Mouse (Mus musculus) intestine, embryonic 15.5 days (tissue): ENCODE data around the gene 4931428F04Rik. TPM values are rescaled to one million over a fixed set of nuclear protein-coding genes. Genes with fewer than 3 reads are reported as not detected.

Experiments
- ATAC-seq: fragments of 200-750 bp; cut with Nextera tagmentation; 2 replicates; pipeline ENCODE4 v1.8.0; 2017; ENCODE audit warnings: moderate TSS enrichment, moderate library complexity
- H3K27ac ChIP-seq: fragments of 300-500 bp; sonication (generic); 2 replicates; pipeline ENCODE4 v1.5.1; 2015; ENCODE audit warnings: mild to moderate bottlenecking, inconsistent platforms
- H3K27me3 ChIP-seq: fragments of 300-500 bp; sonication (generic); replicated peaks from 2 replicates; pipeline ENCODE4 v1.6.1; 2015; ENCODE audit warnings: inconsistent platforms
- H3K36me3 ChIP-seq: fragments of 300-500 bp; sonication (generic); 2 replicates; pipeline ENCODE4 v1.6.1; 2015; ENCODE audit warnings: inconsistent platforms
- H3K4me1 ChIP-seq: fragments of 300-500 bp; sonication (generic); replicated peaks from 2 replicates; pipeline ENCODE4 v1.6.1; 2015; ENCODE audit warnings: inconsistent platforms
- H3K4me2 ChIP-seq: fragments of 300-500 bp; sonication (generic); replicated peaks from 2 replicates; pipeline ENCODE4 v1.6.1; 2015; ENCODE audit warnings: mild to moderate bottlenecking, inconsistent platforms
- H3K4me3 ChIP-seq: fragments of 300-500 bp; sonication (generic); replicated peaks from 2 replicates; pipeline ENCODE4 v1.5.1; 2015; ENCODE audit warnings: inconsistent platforms
- H3K9ac ChIP-seq: fragments of 300-500 bp; sonication (generic); 2 replicates; pipeline ENCODE4 v1.6.1; 2015; ENCODE audit warnings: inconsistent platforms
- H3K9me3 ChIP-seq: fragments of 300-500 bp; sonication (generic); 2 replicates; pipeline ENCODE4 v1.6.1; 2016; ENCODE audit warnings: inconsistent platforms
- WGBS: fragments of 180-500 bp; shearing (Covaris S2); methylation state at CpG from one replicate; pipeline ENCODE4 v1.1.7; 2015; 5-methylcytosine and 5-hydroxymethylcytosine counted together
- polyA plus RNA-seq: library from polyadenylated mRNA; unstranded; fragments of >200 nt; fragmentation: Nextera tagmentation; extraction: Ambion mirVana; gene quantifications from 2 replicates; pipeline ENCODE4 v1.2.1, GENCODE M21; 2015

4931428F04Rik gene
- polyA plus RNA-seq, 1 experiment from 2014 or later, result 8.6 TPM

DNA sequence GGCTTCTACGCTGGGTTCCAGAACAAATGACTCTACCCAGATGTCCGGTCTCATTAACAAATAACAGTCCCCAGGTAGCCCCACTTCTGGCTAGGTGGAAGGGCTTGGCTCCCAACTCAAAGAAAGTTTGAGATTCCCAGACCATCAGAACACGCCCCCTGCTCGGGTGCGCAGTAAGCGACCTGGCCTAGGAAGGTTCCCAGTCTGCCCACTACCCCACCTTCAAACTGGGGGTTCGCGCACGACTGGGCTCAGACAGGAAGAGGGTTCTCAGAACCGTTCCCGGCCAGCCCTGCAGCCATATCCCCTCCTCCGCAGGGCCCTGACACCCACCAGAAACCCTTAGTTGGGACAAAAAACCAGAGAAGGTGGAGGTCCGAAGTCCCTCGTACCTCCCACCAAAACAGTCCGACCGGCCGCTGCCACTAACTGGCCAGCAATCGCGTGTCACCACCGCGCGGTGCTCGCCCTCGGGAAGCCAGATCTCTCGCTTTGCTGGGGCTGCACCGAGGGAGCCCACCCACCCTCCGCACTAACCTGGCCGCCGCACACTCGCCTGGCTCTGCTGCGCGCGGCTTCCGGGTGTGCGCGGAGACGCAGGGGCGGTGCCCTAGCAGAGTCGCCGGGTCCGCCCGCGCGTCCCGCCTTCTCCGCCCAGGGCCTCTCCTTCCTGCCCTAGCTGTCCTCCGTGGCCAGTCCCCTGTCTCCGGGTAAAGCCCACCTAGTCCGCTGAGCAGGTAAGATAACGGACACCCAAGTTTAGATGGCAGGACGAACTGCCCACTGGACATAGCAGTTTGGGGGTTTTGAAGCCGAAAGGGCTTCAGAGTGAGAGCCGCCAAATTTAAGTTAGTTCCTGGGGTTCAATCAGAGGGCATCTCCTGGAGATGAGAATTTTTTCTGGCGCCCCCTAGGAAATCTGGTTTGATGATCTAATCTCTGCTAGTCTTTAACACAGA is 25.4 kb downstream of the 4931428F04Rik start, which contains the start of the genes Tradd and Fbxl8:
Tradd (minus strand) TSS at position 586 of the 959 bp plus-strand sequence.
Fbxl8 (plus strand) TSS at position 625 of the 959 bp plus-strand sequence.
- Histone ChIP-seq H3K9me3 (no peaks in the 10 kb centered on the region), H3K9ac (peak within 1 kb of the TSS; percentile 63), H3K4me2 (peak within 1 kb of the TSS; percentile 78), H3K4me3 (peak within 1 kb of the TSS; percentile 63), H3K27ac (no peak within 1 kb of the TSS), H3K36me3 (no peaks in the 10 kb centered on the region), H3K4me1 (peaks cover 29% of the 10 kb centered on the region), H3K27me3 (peaks cover 30% of the 10 kb centered on the region)
- peak; percentile 86 for ATAC-seq
- WGBS, result under 1% methylated on average over 54 of the region's 54 CpGs

DNA sequence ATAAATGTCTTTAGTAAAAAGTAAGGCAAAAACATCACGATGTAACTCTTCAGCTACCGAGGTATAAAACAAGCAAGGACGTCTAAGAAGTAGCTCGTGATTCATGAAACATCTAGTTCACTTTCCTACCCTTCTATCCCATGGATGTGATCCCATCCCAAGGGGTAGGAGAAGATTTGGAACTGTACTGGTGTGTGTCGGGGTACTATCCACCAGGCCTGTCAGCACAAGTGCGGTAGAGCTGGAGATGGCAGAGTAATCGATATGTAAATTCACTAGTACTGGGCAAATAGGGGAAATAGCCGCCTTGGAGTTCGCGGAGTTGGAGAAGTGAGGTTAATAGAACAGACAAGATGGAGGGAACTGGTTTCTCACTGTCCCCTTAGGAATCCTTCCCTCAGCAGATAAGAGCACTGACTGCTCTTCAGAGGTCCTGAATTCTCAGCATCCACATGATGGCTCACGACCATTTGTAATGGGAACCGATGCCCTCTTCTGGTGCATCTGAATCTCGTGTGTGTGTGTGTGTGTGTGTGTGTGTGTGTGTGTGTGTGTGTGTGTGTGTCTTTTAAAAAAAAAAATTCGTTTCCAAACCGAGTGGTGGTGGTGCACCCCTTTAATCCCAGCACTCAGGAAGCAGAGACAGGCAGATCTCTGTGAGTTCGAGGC is 26.3 kb downstream of the 4931428F04Rik start:
- Histone ChIP-seq H3K27me3 (peaks cover 30% of the 10 kb centered on the region), H3K4me3 (peak overlapping the region; percentile 63), H3K27ac (no peak overlapping the region), H3K9ac (no peak overlapping the region), H3K36me3 (no peaks in the 10 kb centered on the region), H3K4me1 (peaks cover 24% of the 10 kb centered on the region), H3K4me2 (peak overlapping the region; percentile 78), H3K9me3 (no peaks in the 10 kb centered on the region)
- WGBS, result 44% methylated on average over 16 of the region's 16 CpGs
- ATAC-seq, result no peak

DNA sequence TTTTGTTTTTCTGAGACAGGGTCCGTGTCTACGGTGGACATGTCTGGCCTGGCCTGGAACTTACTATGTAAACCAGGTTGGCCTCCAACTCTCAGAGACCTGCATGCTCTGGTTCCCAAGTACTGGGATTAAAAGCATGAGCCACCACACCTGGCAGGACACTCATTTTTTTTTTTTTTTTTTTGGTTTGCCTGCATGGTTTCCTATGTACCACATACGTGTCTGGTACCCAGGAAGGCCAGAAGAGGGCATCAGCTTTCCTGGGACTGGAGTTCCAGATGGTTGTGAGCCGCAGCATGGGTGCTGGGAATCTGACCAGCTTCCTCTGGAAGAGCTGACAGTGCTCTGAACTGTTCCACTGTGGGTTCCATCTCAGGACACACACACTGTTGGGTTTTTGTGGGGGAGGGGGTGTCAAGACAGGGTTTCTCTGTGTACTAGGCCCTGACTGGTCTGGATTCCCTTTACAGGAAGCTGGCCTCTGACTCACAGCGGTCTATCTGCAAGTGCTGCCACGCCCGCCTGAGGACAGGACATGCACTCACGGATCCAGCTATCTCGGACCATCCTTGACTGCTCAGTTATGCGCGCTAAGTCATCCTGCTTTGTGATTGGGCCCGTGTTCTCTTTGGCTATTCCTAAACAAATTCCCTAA is 28.2 kb downstream of the 4931428F04Rik start:
- H3K27me3 ChIP-seq, result peaks cover 16% of the 10 kb centered on the region

DNA sequence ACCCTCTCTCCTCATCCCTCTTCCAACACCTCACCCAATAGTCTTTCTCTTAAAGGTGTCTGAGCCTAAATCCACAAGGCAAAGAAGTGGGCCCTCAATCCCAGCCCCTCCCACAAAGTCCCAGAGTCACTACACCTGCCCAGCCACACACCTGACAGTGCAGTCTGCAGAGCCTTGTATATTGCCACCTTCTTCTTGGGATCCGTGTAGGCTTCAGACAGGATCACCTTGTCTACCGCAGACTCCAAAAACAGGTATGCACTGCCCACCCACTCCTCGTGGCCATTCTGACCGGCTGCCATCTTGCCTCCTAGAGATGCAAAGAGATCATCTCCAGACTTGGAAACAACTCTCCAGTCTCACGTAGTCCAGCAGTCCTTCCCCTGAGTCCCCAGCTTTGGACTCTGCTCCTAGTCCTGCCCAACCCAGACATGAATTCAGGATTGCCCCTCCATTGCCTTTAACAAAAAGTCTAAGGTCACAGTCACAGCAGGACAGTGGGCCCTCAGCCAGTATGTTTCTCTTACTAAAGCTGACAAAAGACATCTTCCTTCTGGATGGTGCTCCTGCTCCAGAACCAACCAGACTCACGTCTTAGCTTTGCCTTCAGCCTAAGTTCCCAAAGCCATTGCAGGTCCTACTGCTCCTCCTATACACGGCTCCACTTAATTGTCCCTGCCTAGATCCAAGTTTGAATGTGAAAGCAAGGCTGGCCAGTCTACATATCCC is 29.1 kb downstream of the 4931428F04Rik start:
- 72% methylated on average over 7 of the region's 7 CpGs for WGBS
- H3K4me3 ChIP-seq, result no peak overlapping the region
- no peaks in the 10 kb centered on the region for H3K9me3 ChIP-seq
- no peak overlapping the region for H3K9ac ChIP-seq
- no peaks in the 10 kb centered on the region for H3K36me3 ChIP-seq
- peak overlapping the region; percentile 82; the same call in 1 of the 2 replicates for H3K4me2 ChIP-seq
- no peak overlapping the region for H3K27ac ChIP-seq
- no peak for ATAC-seq
- peaks cover 21% of the 10 kb centered on the region for H3K4me1 ChIP-seq
- H3K27me3 ChIP-seq, result peaks cover 16% of the 10 kb centered on the region

More for the DNA sequence above, 28.2 kb downstream of the 4931428F04Rik start:
- 86% methylated on average over 12 of the region's 12 CpGs for WGBS
- H3K4me1 ChIP-seq, result peaks cover 19% of the 10 kb centered on the region
- ATAC-seq, result no peak
- no peak overlapping the region for H3K27ac ChIP-seq
- no peak overlapping the region for H3K9ac ChIP-seq
- no peak overlapping the region for H3K4me3 ChIP-seq
- H3K4me2 ChIP-seq, result no peak overlapping the region
- H3K36me3 ChIP-seq, result no peaks in the 10 kb centered on the region
- no peaks in the 10 kb centered on the region for H3K9me3 ChIP-seq

DNA sequence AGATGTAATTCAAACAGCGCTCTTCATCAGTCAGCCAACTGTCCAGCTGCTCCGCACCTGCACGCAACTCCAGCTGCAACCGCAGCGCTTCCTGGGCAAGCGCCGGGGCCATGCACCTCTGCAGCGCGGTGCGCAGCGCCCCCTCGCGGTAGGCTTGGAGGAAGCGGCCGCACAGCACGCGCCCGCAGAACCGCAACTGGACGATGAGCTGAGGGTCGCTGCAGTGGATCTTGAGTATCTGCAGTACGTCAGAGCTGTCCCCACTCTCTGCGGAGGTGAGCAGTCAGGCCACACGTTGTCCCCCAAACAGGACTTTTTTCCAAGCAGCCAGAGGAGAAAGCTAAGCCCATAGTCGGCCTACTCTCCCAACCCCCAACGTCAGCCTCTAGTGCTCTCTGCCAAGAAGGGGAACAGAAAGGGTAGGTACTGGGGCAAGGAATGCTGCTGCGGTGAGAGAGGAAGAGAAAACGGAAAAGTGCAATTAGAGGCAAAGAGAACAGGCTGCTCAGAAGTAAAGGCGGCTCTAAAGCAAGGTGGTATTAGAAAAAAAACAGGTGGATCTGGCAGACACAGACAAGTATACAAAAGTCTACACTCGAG is 29.8 kb downstream of the 4931428F04Rik start:
- H3K36me3 ChIP-seq, result no peaks in the 10 kb centered on the region
- peaks cover 16% of the 10 kb centered on the region for H3K27me3 ChIP-seq
- H3K9me3 ChIP-seq, result no peaks in the 10 kb centered on the region
- ATAC-seq, result peak; percentile 55
- WGBS, result 5% methylated on average over 30 of the region's 30 CpGs
- peak overlapping the region; percentile 82 for H3K4me2 ChIP-seq
- peak overlapping the region; percentile 33 for H3K4me3 ChIP-seq
- no peak overlapping the region for H3K27ac ChIP-seq
- H3K4me1 ChIP-seq, result peaks cover 25% of the 10 kb centered on the region
- peak overlapping the region; percentile 34 for H3K9ac ChIP-seq

DNA sequence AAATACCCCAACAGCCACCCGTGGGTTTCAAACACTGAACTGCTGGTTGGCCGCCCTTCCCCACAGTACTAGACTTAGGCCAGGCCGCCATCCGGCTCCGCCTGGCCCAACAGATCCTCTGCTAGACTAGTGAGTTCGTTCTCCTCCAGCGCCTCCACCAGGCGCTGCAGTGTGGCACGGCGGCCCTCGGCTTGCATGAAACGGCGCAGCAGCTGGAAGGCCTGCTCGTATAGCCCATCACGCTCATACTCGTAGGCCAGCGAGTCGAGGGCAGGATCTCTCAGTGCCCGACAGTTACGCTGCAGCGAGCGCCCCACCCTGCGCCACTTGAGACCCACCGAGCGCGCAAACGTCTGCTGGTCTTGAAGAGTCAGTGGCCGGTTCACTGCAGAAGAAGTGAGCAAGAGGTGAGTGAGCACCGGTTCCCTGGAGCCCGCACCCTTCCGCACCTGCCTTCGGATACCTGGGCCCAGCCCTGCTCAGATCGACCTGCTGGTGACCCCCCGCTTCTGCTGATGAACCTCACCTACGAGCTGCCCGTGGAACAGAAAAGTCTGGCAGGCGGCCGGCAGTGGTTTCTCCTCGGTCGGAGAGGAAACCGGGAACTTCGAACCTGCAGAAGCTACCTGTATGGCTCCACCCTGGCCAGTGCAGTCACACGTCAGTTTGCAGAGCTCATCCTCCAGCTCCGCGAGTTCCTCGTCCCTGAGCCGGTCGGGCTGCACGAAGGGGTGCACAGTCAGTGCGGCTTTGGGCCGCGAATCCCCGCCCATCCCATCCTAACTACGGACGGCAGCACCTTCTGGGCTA is 30.5 kb downstream of the 4931428F04Rik start:
- H3K4me3 ChIP-seq, result peak overlapping the region; percentile 33
- H3K36me3 ChIP-seq, result no peaks in the 10 kb centered on the region
- WGBS, result 13% methylated on average over 55 of the region's 55 CpGs
- ATAC-seq, result peak; percentile 9
- H3K4me1 ChIP-seq, result peaks cover 29% of the 10 kb centered on the region
- H3K27ac ChIP-seq, result no peak overlapping the region
- no peaks in the 10 kb centered on the region for H3K9me3 ChIP-seq
- peak overlapping the region; percentile 34 for H3K9ac ChIP-seq
- peak overlapping the region; percentile 82 for H3K4me2 ChIP-seq
- peaks cover 16% of the 10 kb centered on the region for H3K27me3 ChIP-seq

DNA sequence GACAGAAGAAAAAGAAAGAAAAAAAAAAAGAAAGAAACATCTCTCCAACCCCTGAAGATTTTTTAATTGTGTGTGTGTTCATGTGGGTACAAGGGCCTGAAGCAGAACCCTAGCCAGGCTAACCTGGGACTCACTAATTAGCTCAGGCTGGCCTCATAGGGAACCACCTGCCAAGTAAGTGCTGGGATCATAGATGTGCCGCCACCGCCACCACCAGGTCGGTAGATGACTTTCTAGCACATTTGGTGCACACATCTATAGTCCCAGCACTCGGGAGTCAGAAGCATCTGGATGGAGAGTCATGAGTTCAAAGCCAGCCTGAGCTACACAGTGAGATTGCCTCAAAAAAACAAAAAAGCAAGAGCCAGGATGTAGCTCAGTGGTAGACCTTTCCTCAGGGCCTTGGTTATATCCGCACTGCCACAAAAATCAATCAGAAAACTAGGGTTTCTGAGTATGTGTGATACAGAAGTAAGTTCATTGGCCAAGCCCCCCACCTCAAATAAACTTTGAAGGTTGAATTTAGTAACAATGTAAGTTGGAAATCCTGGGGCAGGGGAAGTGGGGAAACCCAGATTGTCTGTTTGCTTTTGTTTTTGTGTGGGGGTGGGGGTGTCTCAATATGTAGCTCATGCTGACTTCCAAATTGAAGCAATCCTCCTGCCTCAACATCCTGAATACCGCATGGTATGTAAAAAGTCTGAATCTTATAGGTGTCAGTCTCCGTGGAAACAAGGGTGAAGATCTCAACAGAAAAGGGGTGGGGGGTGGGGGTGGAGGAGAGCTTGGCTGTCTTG is 32.1 kb downstream of the 4931428F04Rik start:
- no peak overlapping the region for H3K4me3 ChIP-seq
- no peak for ATAC-seq
- 81% methylated on average over 7 of the region's 7 CpGs for WGBS
- peaks cover 5% of the 10 kb centered on the region; the same call in 1 of the 2 replicates for H3K36me3 ChIP-seq
- H3K27ac ChIP-seq, result no peak overlapping the region
- H3K9me3 ChIP-seq, result no peaks in the 10 kb centered on the region
- H3K9ac ChIP-seq, result no peak overlapping the region
- no peak overlapping the region for H3K4me2 ChIP-seq
- H3K27me3 ChIP-seq, result peaks cover 16% of the 10 kb centered on the region
- peaks cover 35% of the 10 kb centered on the region for H3K4me1 ChIP-seq

DNA sequence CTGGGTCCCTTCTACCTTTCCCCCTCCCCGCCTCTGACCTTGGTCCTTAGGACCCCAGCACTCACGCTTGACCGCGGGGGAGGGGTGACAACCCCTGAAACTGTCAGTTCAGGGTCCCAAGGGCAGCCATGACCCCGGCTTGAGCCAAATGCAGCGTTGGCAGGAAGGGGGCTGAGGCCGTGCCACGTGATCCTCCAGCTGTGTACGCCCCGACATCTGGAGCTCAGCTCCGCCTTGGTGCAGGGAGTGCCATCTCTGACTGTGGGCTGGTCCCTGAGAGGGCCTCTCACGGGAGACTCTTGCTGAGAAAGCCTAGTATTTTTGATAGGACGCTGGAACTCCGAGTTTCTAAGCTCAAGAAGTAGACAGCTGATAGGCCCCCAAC is 34.7 kb downstream of the 4931428F04Rik start, which contains the start of gene B3gnt9:
B3gnt9 (minus strand) TSS at position 188 of the 385 bp plus-strand sequence.
- 2% methylated on average over 14 of the region's 14 CpGs for WGBS

DNA sequence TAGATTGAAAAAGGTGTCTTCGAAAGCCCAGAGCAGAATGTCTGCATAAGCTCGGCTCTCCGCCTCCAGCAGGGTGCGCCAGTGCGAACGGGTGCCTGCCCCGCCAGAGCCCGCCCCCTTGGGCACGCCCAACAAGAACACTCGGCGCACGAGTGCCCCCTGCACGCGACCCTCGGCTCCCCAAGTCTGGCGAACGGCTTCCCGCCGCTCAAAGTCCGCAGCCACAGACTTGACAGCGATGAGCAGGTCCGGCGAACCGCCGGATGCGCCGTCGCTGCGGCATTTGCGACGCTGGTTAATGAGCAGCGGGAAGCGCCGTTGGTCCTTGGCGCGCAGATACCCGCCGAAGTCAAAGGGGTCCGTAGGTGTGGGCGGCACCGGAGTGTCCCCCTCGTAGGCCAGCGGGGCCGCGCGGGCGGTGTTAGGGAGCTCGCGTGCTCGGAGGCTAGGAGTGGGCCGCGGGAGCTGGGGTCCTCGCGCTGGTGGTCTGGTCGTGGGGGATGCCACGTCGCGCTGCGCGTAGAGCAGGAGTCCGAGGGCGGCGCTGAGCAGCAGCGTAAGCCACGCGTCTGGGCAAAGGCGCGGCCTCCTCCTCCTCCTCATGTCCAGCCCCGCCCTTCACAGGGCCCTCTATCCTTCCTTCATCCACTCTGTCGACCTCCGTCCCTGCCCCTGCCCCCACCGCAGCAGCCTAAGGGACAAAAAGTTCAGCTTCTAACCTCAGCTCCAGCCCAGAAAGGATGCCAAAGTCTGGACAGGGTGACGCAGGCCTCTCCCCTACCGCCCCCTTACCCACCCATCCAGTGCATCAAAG is 35.3 kb downstream of the 4931428F04Rik start:
- ATAC-seq, result peak; percentile 92
- WGBS, result under 1% methylated on average over 73 of the region's 74 CpGs

More for the DNA sequence above, 34.7 kb downstream of the 4931428F04Rik start, which contains the start of gene B3gnt9:
- Histone ChIP-seq H3K4me3 (peak within 1 kb of the TSS; percentile 61), H3K4me2 (peak within 1 kb of the TSS; percentile 99), H3K27me3 (peaks cover 13% of the 10 kb centered on the region), H3K27ac (peak within 1 kb of the TSS; percentile 86), H3K4me1 (peaks cover 33% of the 10 kb centered on the region), H3K9ac (peak within 1 kb of the TSS; percentile 71), H3K9me3 (no peaks in the 10 kb centered on the region), H3K36me3 (peaks cover 15% of the 10 kb centered on the region)
- ATAC-seq, result peak; percentile 76

More for the DNA sequence above, 35.3 kb downstream of the 4931428F04Rik start:
- Histone ChIP-seq H3K4me3 (peak overlapping the region; percentile 61), H3K36me3 (peaks cover 21% of the 10 kb centered on the region), H3K4me1 (peaks cover 27% of the 10 kb centered on the region), H3K9me3 (no peaks in the 10 kb centered on the region), H3K9ac (peak overlapping the region; percentile 71), H3K27ac (peak overlapping the region; percentile 86), H3K27me3 (peaks cover 11% of the 10 kb centered on the region), H3K4me2 (peak overlapping the region; percentile 99)
